Mouse (Mus musculus): ENCODE results near the gene Zfp106. TPM values are rescaled to one million over a fixed set of nuclear protein-coding genes. Genes with fewer than 3 reads are reported as not detected.
"Not testable (repeated sequence)": the region's sequence is repeated elsewhere in the genome, so short reads cannot be mapped to it uniquely, and the experiment has no call there.

Gene Zfp106
- polyA plus RNA-seq, 1 experiment from 2014 or later = 101 TPM

DNA sequence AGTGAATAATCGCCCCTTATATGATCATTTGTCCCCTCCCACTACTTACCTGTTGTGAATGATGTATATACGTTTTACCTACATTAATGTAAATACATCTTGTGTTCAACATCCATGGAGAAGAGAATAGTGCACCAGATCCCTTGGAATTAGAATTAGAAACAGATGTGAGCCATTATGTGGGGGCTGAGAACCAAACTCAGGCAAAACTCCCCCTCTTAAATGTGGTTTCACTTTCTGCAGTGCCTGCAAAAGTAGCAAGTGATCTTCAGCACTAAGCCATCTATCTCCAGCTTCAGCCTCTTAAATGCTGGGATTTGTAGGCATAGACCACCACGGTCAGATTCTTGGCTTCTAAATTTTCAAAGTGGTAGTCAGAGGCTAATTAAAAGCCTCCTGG is 11.5 kb upstream of the Zfp106 start:
- in situ Hi-C loops (cut with MboI; ENCODE audit: low pct_unique_long_range_greater_than_20kb) = no loop called here
- DNase-seq (ENCODE audit: low read depth, low spot score) (no peak), ATAC-seq (no peak)
- H3K27me3 ChIP-seq = no peaks in the 10 kb centered on the region
- ChIA-PET POLR2A (no interaction called here), CTCF (no interaction called here)
- no peak for TF ChIP-seq CTCF (IDR thresholded peaks at IDR 0.05)

DNA sequence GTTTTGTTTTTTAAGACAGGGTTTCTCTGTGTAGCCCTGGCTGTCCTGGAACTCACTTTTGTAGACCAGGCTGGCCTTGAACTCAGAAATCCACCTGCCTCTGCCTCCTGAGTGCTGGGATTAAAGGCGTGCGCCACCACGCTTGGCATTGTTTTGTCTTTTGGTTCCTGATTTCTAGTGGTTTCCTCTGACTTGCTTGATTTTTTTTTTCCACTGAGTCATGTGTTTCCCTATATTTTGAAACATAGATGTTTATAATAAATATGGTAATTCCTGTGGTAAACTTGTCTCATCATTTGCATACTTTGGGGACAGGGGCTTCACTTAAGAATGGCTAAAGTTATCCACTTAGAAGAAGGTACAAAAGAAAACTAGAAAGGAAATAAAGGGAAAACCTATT is 8.5 kb upstream of the Zfp106 start:
- in situ Hi-C loops (cut with MboI; ENCODE audit: low pct_unique_long_range_greater_than_20kb); H3K27me3 ChIP-seq; POLR2A ChIA-PET; DNase-seq (ENCODE audit: low read depth, low spot score); ATAC-seq: not testable (repeated sequence)
- CTCF ChIA-PET = interaction anchor here (1.5 kb wide), 1 partner anchor 36 kb away, joined by 3 read pairs; no protein-coding TSS in a partner anchor

DNA sequence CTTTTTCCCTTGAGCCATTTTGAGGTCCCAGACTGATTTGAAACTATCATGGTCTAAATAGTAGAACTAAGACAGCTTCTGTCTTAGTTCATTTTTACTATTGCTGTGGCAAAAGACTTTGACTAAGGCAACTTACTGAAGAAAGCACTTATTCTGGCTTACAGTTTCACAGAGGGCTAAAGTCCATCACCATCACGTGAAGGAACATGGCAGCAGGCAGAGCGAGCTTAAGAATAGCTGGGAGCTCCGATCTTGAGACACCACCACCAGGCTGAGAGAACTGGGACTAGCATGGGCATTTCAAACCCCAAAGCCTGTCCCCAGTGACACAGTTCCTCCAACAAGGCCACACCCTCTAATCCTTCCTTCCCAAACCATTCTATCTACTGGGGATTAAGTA is 7.4 kb upstream of the Zfp106 start:
- DNase-seq (ENCODE audit: low read depth, low spot score) (no peak), ATAC-seq (no peak)
- CTCF ChIA-PET = interaction anchor here (1.5 kb wide), 1 partner anchor 38 kb away, joined by 3 read pairs; no protein-coding TSS in a partner anchor
- H3K27me3 ChIP-seq = no peaks in the 10 kb centered on the region
- POLR2A ChIA-PET = interaction anchor here (0.6 kb wide), 1 partner anchor 165 kb away, joined by 9 read pairs; no protein-coding TSS in a partner anchor
- TF ChIP-seq CTCF (IDR thresholded peaks at IDR 0.05) = no peak
- in situ Hi-C loops (cut with MboI; ENCODE audit: low pct_unique_long_range_greater_than_20kb) = no loop called here

DNA sequence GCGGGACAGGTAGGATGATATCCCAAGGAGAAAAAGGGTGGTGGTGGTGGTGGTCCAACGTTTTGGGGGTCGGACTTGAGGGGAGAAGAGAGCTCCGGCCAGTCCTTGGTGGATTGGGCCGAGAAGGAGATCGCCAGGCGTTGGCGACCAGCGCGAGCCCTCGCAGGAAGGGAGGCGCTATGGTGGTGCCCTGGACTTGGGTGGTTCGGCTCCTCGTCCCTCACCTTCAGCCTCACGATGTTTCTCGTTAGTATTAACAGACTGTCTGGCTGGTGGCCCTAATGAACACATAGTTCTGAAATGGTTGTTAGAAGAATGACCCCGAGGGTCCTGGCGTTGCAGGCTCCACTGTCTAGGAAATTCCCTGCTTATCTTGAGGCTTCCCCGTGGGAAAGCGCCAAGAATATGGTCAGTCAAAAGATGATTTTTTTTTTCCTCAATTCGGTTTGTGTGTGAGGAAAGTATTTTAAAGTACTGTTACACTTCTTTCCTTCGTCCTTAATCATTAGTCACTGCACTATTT is 4.2 kb upstream of the Zfp106 start:
- ATAC-seq (peak; percentile 79), DNase-seq (ENCODE audit: low read depth, low spot score) (no peak)
- H3K27me3 ChIP-seq = no peaks in the 10 kb centered on the region
- TF ChIP-seq CTCF (IDR thresholded peaks at IDR 0.05) = no peak
- ChIA-PET POLR2A (interaction anchor here (0.6 to 1.5 kb wide), 2 partner anchors 13 to 1117 kb away, joined by 3 read pairs; no protein-coding TSS in a partner anchor), CTCF (interaction anchor here (1.3 kb wide), 1 partner anchor 40 kb away, joined by 4 read pairs; no protein-coding TSS in a partner anchor)
- in situ Hi-C loops (cut with MboI; ENCODE audit: low pct_unique_long_range_greater_than_20kb) = no loop called here

DNA sequence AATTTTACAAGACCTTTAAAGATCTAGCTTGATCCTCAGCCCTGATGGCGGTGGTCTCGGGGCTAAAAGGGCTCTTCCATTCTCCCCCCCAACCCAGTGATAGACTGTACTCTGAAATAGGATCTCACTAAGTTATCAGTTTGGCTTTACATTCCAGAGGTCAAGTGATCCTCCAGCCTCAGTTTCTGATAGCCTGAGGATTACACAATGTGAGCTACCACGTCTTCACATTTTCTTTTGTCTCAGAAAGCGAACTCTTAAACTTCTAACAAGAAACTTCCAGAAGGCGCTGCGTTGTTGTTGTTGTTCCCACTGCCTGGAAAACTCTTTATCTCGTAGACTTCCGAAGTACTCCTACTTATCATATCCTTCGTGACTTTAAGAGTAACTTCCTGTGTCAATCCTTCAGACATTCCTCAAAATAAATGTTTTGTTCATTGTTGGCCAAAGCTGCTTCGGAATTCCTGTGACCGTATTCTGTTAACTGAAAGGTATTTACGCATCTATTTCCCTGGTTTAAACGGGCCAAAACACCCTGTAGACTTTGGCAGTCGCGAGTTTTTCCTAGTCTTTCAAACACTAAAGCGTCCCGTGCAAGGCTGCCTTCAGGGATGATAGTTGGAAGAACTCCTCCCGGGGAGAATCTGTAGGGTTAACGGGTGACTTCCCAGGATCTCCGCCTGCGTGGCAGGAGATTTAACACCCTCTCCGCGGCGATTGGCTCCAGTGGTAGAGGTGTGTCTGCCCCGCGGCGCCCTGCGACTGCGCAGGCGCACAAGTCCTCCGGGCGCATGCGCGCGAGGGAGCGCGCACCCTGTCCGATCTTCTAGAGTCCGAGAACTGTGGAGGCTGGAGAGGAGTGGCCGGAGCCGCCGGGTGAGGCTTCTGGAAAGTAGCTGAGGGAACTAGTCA is 3.5 kb upstream of the Zfp106 start, which contains the start of gene Snap23:
Gene Snap23 (plus strand): TSS at position 786 of the 912 bp plus-strand sequence.
- POLR2A ChIA-PET = interaction anchor here (1.5 kb wide), 1 partner anchor 13 kb away, joined by 3 read pairs; no protein-coding TSS in a partner anchor
- H3K27me3 ChIP-seq = no peaks in the 10 kb centered on the region

DNA sequence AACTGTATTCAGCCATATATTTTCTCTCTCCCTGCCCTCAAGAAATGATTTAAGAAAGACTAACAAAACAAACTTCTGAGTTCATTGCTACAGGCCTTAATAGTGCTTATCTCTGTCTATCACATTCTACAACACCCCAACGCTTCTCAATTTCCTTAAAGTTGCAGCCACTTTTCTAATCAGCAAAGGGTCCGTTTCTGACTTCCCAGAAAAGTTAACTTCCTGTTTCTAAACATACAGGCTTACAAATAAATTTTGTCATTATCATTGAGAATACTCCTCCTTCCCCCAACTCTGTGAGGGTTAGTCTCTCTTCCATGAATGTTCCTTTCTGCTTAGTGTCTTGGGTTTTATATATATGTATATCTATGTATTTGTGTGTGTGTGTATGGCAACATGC is 1.7 kb upstream of the Zfp106 start:
- TF ChIP-seq CTCF (IDR thresholded peaks at IDR 0.05) = no peak
- ChIA-PET POLR2A (no interaction called here), CTCF (no interaction called here)
- no peaks in the 10 kb centered on the region for H3K27me3 ChIP-seq
- in situ Hi-C loops (cut with MboI; ENCODE audit: low pct_unique_long_range_greater_than_20kb) = no loop called here
- DNase-seq (ENCODE audit: low read depth, low spot score) (no peak), ATAC-seq (no peak)

More for the DNA sequence above, 3.5 kb upstream of the Zfp106 start, which contains the start of gene Snap23:
- CTCF ChIA-PET = interaction anchor here (1.3 kb wide), 1 partner anchor 41 kb away, joined by 4 read pairs; no protein-coding TSS in a partner anchor
- in situ Hi-C loops (cut with MboI; ENCODE audit: low pct_unique_long_range_greater_than_20kb) = no loop called here
- DNase-seq (ENCODE audit: low read depth, low spot score) = peak; percentile 89
- ATAC-seq = peak; percentile 86
- no peak for TF ChIP-seq CTCF (IDR thresholded peaks at IDR 0.05)

DNA sequence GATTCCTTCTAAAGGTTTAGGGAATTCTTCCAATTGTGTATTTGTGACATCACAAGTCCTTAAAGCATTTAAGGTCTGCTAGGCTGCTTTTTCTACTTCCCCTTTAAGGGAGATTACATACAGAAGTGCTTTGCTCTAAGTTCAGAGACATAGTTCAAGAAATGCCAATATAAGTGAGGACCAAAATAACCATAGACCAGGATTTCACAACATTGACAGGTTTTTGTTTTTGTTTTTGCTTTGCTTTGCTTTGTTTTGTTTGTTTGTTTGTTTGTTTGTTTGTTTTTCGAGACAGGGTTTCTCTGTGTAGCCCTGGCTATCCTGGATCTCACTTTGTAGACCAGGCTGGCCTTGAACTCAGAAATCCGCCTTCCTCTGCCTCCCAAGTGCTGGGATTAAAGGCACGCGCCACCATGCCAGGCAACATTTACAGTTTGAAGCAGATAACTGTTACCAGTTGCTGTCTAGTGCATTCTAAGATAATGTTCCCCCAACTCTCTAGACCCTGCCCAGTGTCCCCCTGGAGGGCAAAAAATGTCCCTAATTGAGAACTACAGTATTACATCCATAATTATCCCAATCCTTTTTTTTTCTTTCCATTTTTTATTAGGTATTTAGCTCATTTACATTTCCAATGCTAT is 1.0 kb upstream of the Zfp106 start:
- in situ Hi-C loops (cut with MboI; ENCODE audit: low pct_unique_long_range_greater_than_20kb); CTCF ChIA-PET; DNase-seq (ENCODE audit: low read depth, low spot score); ATAC-seq; H3K27me3 ChIP-seq; POLR2A ChIA-PET: not testable (repeated sequence)

DNA sequence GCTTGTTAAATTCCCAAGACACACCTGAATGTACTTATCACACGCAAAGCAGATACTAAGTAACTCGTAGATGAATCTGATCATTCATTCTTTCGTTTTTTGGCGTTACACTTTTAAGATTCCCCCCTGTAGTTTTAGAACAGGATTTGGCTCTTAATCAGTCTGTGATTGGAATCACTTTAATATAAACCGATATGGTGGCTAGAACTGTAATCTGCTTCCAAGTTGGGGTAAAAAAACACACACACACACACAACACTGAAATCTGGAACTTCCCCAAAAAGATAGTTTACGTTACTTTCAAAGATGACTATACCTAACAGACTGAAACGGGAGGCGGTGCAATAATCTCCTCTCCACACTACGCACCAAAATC is 796 bp downstream of the Zfp106 start:
- POLR2A ChIA-PET = interaction anchor here (0.6 to 0.8 kb wide), 3 partner anchors 10 to 169 kb away, joined by 3 read pairs; no protein-coding TSS in a partner anchor
- no peak for TF ChIP-seq CTCF (IDR thresholded peaks at IDR 0.05)
- ATAC-seq (no peak), DNase-seq (ENCODE audit: low read depth, low spot score) (no peak)
- in situ Hi-C loops (cut with MboI; ENCODE audit: low pct_unique_long_range_greater_than_20kb) = no loop called here
- CTCF ChIA-PET = interaction anchor here (1.4 kb wide), 1 partner anchor 16 kb away, joined by 5 read pairs; no protein-coding TSS in a partner anchor
- no peaks in the 10 kb centered on the region for H3K27me3 ChIP-seq

DNA sequence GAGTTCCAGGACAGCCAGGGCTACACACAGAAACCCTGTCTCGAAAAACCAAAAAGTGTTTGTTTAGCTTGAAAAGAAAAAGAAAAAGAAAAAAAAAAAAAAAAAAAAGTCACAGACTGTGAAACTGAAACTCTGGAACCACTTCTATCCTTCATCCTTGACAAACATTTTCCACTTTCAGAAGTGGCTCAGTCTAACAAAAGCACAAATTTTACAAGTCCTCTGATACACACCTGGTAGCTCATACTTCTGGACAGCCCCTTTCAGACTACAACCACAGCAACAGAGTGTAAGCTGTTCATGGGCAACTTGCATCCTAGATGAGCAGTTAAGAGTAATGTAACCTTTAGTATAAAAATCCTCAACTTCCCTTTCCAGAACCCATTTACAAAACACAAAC is 2.1 kb downstream of the Zfp106 start:
- no peak for ATAC-seq
- no peak for DNase-seq (ENCODE audit: low read depth, low spot score)
- H3K27me3 ChIP-seq = no peaks in the 10 kb centered on the region
- in situ Hi-C loops (cut with MboI; ENCODE audit: low pct_unique_long_range_greater_than_20kb) = no loop called here
- ChIA-PET POLR2A (no interaction called here), CTCF (interaction anchor here (0.9 to 1.2 kb wide), 3 partner anchors 9 to 25 kb away, joined by 4 to 5 read pairs (median 4); no protein-coding TSS in a partner anchor)
- no peak for TF ChIP-seq CTCF (IDR thresholded peaks at IDR 0.05)

DNA sequence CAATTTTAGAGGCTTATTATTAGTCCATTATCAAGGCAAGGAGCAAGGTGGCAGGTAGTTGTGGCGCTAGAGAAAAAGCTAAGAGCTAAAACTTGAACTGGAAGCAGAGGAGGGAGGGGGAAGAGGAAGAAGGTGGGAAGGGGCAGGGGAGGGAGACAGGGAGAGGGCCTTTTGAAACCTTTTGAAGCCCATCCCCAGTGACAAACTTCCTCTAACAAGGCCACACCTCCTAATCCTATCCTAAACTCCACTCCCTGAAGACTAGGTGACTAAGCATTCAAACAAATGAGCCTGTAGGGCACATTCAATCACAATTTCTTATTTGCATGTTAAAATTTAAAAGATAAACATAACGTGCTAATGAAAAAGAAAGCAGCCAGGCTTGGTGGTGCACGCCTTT is 4.8 kb downstream of the Zfp106 start:
- DNase-seq (ENCODE audit: low read depth, low spot score) = no peak
- TF ChIP-seq CTCF (IDR thresholded peaks at IDR 0.05) = no peak

More for the DNA sequence above, 4.8 kb downstream of the Zfp106 start:
- ChIA-PET CTCF (interaction anchor here (1.7 kb wide), 1 partner anchor 11 kb away, joined by 8 read pairs; no protein-coding TSS in a partner anchor), POLR2A (no interaction called here)
- in situ Hi-C loops (cut with MboI; ENCODE audit: low pct_unique_long_range_greater_than_20kb) = no loop called here
- ATAC-seq = no peak
- no peaks in the 10 kb centered on the region for H3K27me3 ChIP-seq
